In the genomic region with DNA sequence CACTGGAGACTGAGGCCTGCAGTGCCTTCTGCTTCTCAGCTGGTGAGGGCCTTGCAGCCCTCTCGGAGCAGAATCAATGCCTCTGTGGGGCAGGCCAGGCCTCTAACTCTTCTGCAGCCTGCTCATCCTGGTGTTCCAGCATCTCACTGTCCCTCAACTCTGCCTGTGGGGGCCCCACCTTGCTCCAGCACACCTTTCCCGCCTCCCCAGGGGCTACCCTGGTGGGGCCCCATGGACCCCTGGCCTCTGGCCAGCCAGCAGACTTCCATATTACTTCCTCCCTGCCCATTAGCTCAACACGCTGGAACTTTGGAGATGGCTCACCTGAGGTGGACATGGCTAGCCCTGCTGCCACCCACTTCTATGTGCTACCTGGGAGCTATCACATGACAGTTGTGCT, we compare ENCODE assay signal across 36 mouse cellular contexts. TPM values are rescaled to one million over a fixed set of nuclear protein-coding genes. Genes with fewer than 3 reads are reported as not detected.
"Had no signal": no experiment of that assay in that cellular context is flagged by ENCODE, and none has a peak within 500 bp of the region (broad histone marks: within the 10 kb centered on the region; RNA-seq: fewer than 3 reads in every experiment).

No protein-coding gene starts in this region.

- H3K27ac ChIP-seq: heart, embryonic 13.5 days; heart, embryonic 15.5 days; hindbrain, embryonic 10.5 days; hindbrain, embryonic 12.5 days; hindbrain, embryonic 13.5 days; hindbrain, embryonic 14.5 days; hindbrain, embryonic 15.5 days; hindbrain, postnatal 0 days; intestine, embryonic 15.5 days; kidney, embryonic 15.5 days; kidney, postnatal 0 days; layer of hippocampus, adult 2 months; left cerebral cortex, adult 2 months had no signal

- ATAC-seq: hindbrain, embryonic 16.5 days; hindbrain, postnatal 0 days; inflammation-experienced regulatory T-cells, adult 6 months; intestine, postnatal 0 days had no signal

- H3K9ac ChIP-seq: heart, embryonic 12.5 days; heart, embryonic 13.5 days; heart, embryonic 15.5 days; hindbrain, embryonic 12.5 days; hindbrain, embryonic 13.5 days; hindbrain, embryonic 14.5 days; hindbrain, embryonic 15.5 days; intestine, embryonic 15.5 days; kidney, embryonic 15.5 days had no signal

- DNase-seq: heart, postnatal 10 days; heart, postnatal 14 days; heart, postnatal 36 days; heart, postnatal 4 days; kidney, adult 11 months; kidney, adult 18-20 months; kidney, adult 2 months; kidney, adult 8-10 months; kidney, adult 9 months; kidney, postnatal 10 days; kidney, postnatal 14 days; kidney, postnatal 25 days; kidney, postnatal 36 days; kidney, postnatal 4 days; layer of hippocampus, adult 9-11 months; layer of hippocampus, postnatal 36 days had no signal

- H3K4me3 ChIP-seq: heart, embryonic 12.5 days; heart, embryonic 13.5 days; heart, embryonic 15.5 days; hindbrain, embryonic 10.5 days; hindbrain, embryonic 12.5 days; hindbrain, embryonic 13.5 days; hindbrain, embryonic 15.5 days; intestine, embryonic 15.5 days; kidney, embryonic 15.5 days; layer of hippocampus, adult 2 months; left cerebral cortex, adult 2 months had no signal

- H3K4me2 ChIP-seq: heart, embryonic 11.5 days; heart, embryonic 12.5 days; heart, embryonic 13.5 days; heart, embryonic 15.5 days; hindbrain, embryonic 12.5 days; hindbrain, embryonic 13.5 days; hindbrain, embryonic 14.5 days; hindbrain, embryonic 15.5 days; intestine, embryonic 15.5 days; kidney, embryonic 15.5 days had no signal

- H3K9me3 ChIP-seq: heart, embryonic 12.5 days; heart, embryonic 13.5 days; heart, embryonic 15.5 days; hindbrain, embryonic 10.5 days; hindbrain, embryonic 12.5 days; hindbrain, embryonic 13.5 days; hindbrain, embryonic 15.5 days; intestine, embryonic 15.5 days; kidney, embryonic 15.5 days had no signal

- H3K27me3 ChIP-seq: heart, embryonic 12.5 days; heart, embryonic 13.5 days; heart, embryonic 15.5 days; hindbrain, embryonic 12.5 days; hindbrain, embryonic 13.5 days; hindbrain, embryonic 15.5 days; intestine, embryonic 15.5 days; kidney, embryonic 15.5 days had no signal

- H3K4me1 ChIP-seq: hindbrain, embryonic 10.5 days had no signal

RNA-seq across cellular contexts. Expression of gene Rab26, which starts 31.1 kb away (rescaled TPM):
- total RNA-seq: heart, postnatal 25 days; heart, postnatal 36 days; hematopoietic stem cell, adult 5-6 weeks had no signal
